ENCODE assay signal across 14 mouse cellular contexts in genomic region chr3:55535591-55536200, GRCm38 (mm10).
A peak's percentile ranks its signal among the peaks of the same experiment; 100 is the strongest.
DNase-seq lines count a peak whose midpoint lies in the region; ATAC-seq lines count a peak whose summit lies in the region.
"Had no signal": no experiment of that assay in that cellular context is flagged by ENCODE, and none has a peak within 500 bp of the region (broad histone marks: within the 10 kb centered on the region; RNA-seq: fewer than 3 reads in every experiment).

No protein-coding gene starts in this region.

- no peak overlapping the region for H3K9ac ChIP-seq in hindbrain, embryonic 14.5 days
- H3K9ac ChIP-seq in hindbrain, embryonic 11.5 days (ENCODE audit: low read depth, low read length): no peak overlapping the region
- H3K9ac ChIP-seq: embryonic facial prominence, embryonic 15.5 days; forebrain, embryonic 12.5 days had no signal

- H3K27ac ChIP-seq in hindbrain, embryonic 14.5 days: peak overlapping the region; percentile 16; the same call in 1 of the 2 replicates
- H3K27ac ChIP-seq in hindbrain, embryonic 11.5 days (ENCODE audit: low read depth, low read length): no peak overlapping the region
- H3K27ac ChIP-seq: embryonic facial prominence, embryonic 15.5 days; forebrain, embryonic 12.5 days had no signal

- no peak overlapping the region for H3K4me2 ChIP-seq in hindbrain, embryonic 14.5 days (replicated peaks)
- no peak overlapping the region for H3K4me2 ChIP-seq in hindbrain, embryonic 11.5 days (replicated peaks; ENCODE audit: low read depth, low read length)
- H3K4me2 ChIP-seq: embryonic facial prominence, embryonic 15.5 days; forebrain, embryonic 12.5 days had no signal

- H3K4me1 ChIP-seq in hindbrain, embryonic 14.5 days (replicated peaks; ENCODE audit: control insufficient read depth, insufficient read depth, low read length): peaks cover 22% of the 10 kb centered on the region; the same call in 1 of the 2 replicates
- no peaks in the 10 kb centered on the region for H3K4me1 ChIP-seq in hindbrain, embryonic 11.5 days (replicated peaks; ENCODE audit: control insufficient read depth, insufficient read depth, low read length)

- 78% methylated on average over 9 of the region's 9 CpGs for WGBS in hindbrain, embryonic 14.5 days
- WGBS in hindbrain, embryonic 11.5 days: 83% methylated on average over 9 of the region's 9 CpGs

- ATAC-seq in hindbrain, embryonic 14.5 days (ENCODE audit: low FRiP score): no peak
- ATAC-seq in hindbrain, embryonic 11.5 days (ENCODE audit: low FRiP score): no peak
- peak; percentile 94 for ATAC-seq in common myeloid progenitor, adult 5-6 weeks (replicated peaks; ENCODE audit: low read depth, poor library complexity, severe bottlenecking)
- ATAC-seq in megakaryocyte progenitor cell, adult 5-6 weeks (replicated peaks; ENCODE audit: poor library complexity): peak; percentile 96
- ATAC-seq: intestine, embryonic 16.5 days had no signal

- H3K27me3 ChIP-seq in hindbrain, embryonic 14.5 days (ENCODE audit: control insufficient read depth, insufficient read depth, low read length): no peaks in the 10 kb centered on the region
- H3K27me3 ChIP-seq in hindbrain, embryonic 11.5 days (ENCODE audit: control insufficient read depth, insufficient read depth, low read length): no peaks in the 10 kb centered on the region
- H3K27me3 ChIP-seq: CH12.LX; embryonic facial prominence, embryonic 15.5 days; forebrain, embryonic 12.5 days had no signal

- no peak for DNase-seq in hindbrain, embryonic 14.5 days (ENCODE audit: low spot score)
- DNase-seq in hindbrain, embryonic 11.5 days (ENCODE audit: low spot score): no peak
- DNase-seq in A20 (ENCODE audit: low read depth, low spot score) (peak; percentile 14), MN1 (ENCODE audit: low spot score) (no peak)
- no peak for DNase-seq in T-cell, adult 2 months (ENCODE audit: low spot score)
- DNase-seq: cerebellum, adult 11-12 months; lung, postnatal 14 days; thymus, postnatal 4 days had no signal

- no peaks in the 10 kb centered on the region for H3K9me3 ChIP-seq in hindbrain, embryonic 14.5 days (ENCODE audit: control insufficient read depth, low read length)
- H3K9me3 ChIP-seq in hindbrain, embryonic 11.5 days (ENCODE audit: control insufficient read depth, low read length): no peaks in the 10 kb centered on the region
- H3K9me3 ChIP-seq: embryonic facial prominence, embryonic 15.5 days; forebrain, embryonic 12.5 days had no signal

- H3K4me3 ChIP-seq in hindbrain, embryonic 14.5 days (replicated peaks; ENCODE audit: low read length): no peak overlapping the region
- no peak overlapping the region for H3K4me3 ChIP-seq in hindbrain, embryonic 11.5 days (ENCODE audit: low read depth, low read length)
- H3K4me3 ChIP-seq: embryonic facial prominence, embryonic 15.5 days; forebrain, embryonic 12.5 days had no signal

- peaks cover 13% of the 10 kb centered on the region; the same call in 1 of the 2 replicates for H3K36me3 ChIP-seq in hindbrain, embryonic 14.5 days (replicated peaks; ENCODE audit: control insufficient read depth, insufficient read depth)
- H3K36me3 ChIP-seq in hindbrain, embryonic 11.5 days (ENCODE audit: control insufficient read depth, insufficient read depth, low read length): no peaks in the 10 kb centered on the region
- H3K36me3 ChIP-seq: embryonic facial prominence, embryonic 15.5 days; forebrain, embryonic 12.5 days had no signal

Comparison
In these comparisons a context has a peak if more than half of its experiments do, and no peak if none do; other contexts are left out.
1. ATAC-seq: peak in common myeloid progenitor, adult 5-6 weeks (single experiment) and megakaryocyte progenitor cell, adult 5-6 weeks (single experiment); none in hindbrain, embryonic 14.5 days (single experiment) and hindbrain, embryonic 11.5 days (single experiment).